Mouse (Mus musculus) forebrain, embryonic 11.5 days (tissue): Measurements from ENCODE around the gene Tlr4. TPM values are rescaled to one million over a fixed set of nuclear protein-coding genes. Genes with fewer than 3 reads are reported as not detected.

Experiments
- ATAC-seq: fragments of 200-750 bp; cut with Nextera tagmentation; replicated peaks from 2 replicates; pipeline ENCODE4 v1.8.0; 2017; ENCODE audit warnings: moderate TSS enrichment; ENCODE audit not compliant: low FRiP score
- DNase-seq: peaks from one replicate; pipeline ENCODE4 v3.0.0-alpha.2; 2017; ENCODE audit warnings: low spot score
- H3K27ac ChIP-seq: fragments of 300-500 bp; sonication (generic); 2 replicates; pipeline ENCODE4 v1.5.1; 2014; ENCODE audit warnings: low read depth, low read length
- H3K27me3 ChIP-seq: fragments of 300-500 bp; sonication (generic); 2 replicates; pipeline ENCODE4 v1.6.1; 2014; ENCODE audit warnings: mild to moderate bottlenecking, low read length, mixed read lengths; ENCODE audit not compliant: control insufficient read depth, insufficient read depth
- H3K36me3 ChIP-seq: fragments of 300-500 bp; sonication (generic); 2 replicates; pipeline ENCODE4 v1.6.1; 2014; ENCODE audit warnings: mild to moderate bottlenecking, low read length, moderate library complexity, mixed read lengths; ENCODE audit not compliant: control insufficient read depth, insufficient read depth
- H3K4me1 ChIP-seq: fragments of 300-500 bp; sonication (generic); replicated peaks from 2 replicates; pipeline ENCODE4 v1.6.1; 2014; ENCODE audit warnings: low read length, mixed read lengths; ENCODE audit not compliant: control insufficient read depth, insufficient read depth
- H3K4me2 ChIP-seq: fragments of 300-500 bp; sonication (generic); 2 replicates; pipeline ENCODE4 v1.6.1; 2014; ENCODE audit warnings: low read depth, mild to moderate bottlenecking, low read length, moderate library complexity, mixed read lengths; ENCODE audit not compliant: severe bottlenecking
- H3K4me3 ChIP-seq: fragments of 300-500 bp; sonication (generic); 2 replicates; pipeline ENCODE4 v1.5.1; 2014; ENCODE audit warnings: low read depth, low read length
- H3K9ac ChIP-seq: fragments of 300-500 bp; sonication (generic); 2 replicates; pipeline ENCODE4 v1.6.1; 2014; ENCODE audit warnings: low read length
- H3K9me3 ChIP-seq: fragments of 300-500 bp; sonication (generic); 2 replicates; pipeline ENCODE4 v1.6.1; 2016; ENCODE audit warnings: low read length, mixed read lengths; ENCODE audit not compliant: control insufficient read depth
- WGBS: fragments of 180-500 bp; shearing (Covaris S2); extraction: QIAGEN DNeasy Blood & Tissue Kit; methylation state at CpG from one replicate; pipeline ENCODE4 v1.1.7; 2014; 5-methylcytosine and 5-hydroxymethylcytosine counted together
- polyA plus RNA-seq: library from polyadenylated mRNA; unstranded; fragments of >200 nt; fragmentation: Nextera tagmentation; extraction: Ambion mirVana; gene quantifications from 2 replicates; pipeline ENCODE4 v1.2.1, GENCODE M21; 2014

Gene Tlr4
- polyA plus RNA-seq, 1 experiment from 2014 or later = 1.0 TPM

DNA sequence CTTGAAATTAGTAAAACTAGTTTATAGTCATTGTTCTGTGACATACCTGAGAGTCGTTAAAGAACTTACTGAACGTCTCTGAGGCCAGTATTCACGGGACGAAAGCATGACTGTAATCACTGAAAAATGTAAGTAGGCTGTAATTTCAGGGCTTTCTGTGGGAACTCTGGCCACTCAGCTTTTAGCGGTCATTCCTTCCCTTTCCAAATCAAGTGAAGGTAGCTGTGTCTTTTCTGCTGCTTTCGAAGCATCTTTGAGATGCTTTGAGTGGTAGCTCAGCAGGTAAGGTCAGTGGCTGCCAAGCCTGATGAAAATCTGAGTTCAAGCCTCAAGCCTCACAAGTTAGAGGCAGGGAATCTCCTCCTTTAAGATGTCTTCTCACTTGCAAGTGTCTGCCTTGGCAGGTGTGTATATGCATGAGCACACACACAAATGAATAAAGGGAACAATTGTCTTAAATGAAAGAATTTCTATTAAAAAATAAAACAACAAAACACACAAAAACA lies 832 bp downstream of the Tlr4 start:
- Histone ChIP-seq H3K9ac (no peak overlapping the region), H3K36me3 (no peaks in the 10 kb centered on the region), H3K9me3 (no peaks in the 10 kb centered on the region), H3K4me1 (no peaks in the 10 kb centered on the region), H3K4me3 (no peak overlapping the region), H3K4me2 (no peak overlapping the region), H3K27me3 (no peaks in the 10 kb centered on the region), H3K27ac (no peak overlapping the region)
- no peak for DNase-seq
- ATAC-seq = no peak
- 72% methylated on average over 6 of the region's 6 CpGs for WGBS

DNA sequence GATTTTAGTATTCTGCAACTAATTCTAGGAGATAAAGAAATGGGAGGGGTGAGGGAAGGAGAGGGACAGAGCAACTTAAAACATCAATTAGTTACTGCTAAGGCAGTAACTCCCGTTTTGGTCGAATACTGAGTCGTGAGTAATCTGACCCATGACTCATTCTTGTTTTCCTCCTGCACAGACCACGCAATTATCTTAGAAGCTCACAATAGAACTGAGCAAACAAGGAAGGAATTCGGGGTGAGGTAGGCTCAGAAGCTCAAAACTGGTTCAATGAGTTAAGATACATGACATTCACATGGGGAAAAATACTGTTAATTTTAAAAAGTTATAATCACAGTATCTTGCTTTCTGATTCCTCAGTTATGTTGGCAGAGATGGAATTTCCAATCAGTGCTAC lies 1.3 kb downstream of the Tlr4 start:
- DNase-seq = no peak
- Histone ChIP-seq H3K9me3 (no peaks in the 10 kb centered on the region), H3K9ac (no peak overlapping the region), H3K4me2 (no peak overlapping the region), H3K27me3 (no peaks in the 10 kb centered on the region), H3K36me3 (no peaks in the 10 kb centered on the region), H3K27ac (no peak overlapping the region), H3K4me1 (no peaks in the 10 kb centered on the region), H3K4me3 (no peak overlapping the region)
- WGBS = 31% methylated on average over 5 of the region's 5 CpGs
- no peak for ATAC-seq

DNA sequence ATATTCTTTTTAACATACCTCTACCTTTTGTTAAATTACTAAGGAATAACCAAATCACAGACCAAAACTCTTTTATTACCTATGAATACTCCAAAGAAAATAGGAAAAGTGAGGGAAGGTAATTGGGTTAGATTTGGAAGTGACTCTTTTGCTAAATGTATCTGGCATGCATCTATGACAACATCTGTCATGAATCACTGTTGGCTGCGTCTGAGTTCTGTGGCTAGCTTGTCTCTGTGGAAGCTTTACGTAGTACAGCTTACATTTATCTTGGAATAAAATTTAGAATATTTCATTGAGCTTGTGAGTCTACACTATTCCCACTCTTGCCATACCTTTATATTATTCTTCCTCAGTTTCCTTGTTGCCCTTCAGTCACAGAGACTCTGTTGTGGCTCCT lies 10.7 kb downstream of the Tlr4 start:
- H3K27ac ChIP-seq = no peak overlapping the region
- H3K27me3 ChIP-seq = no peaks in the 10 kb centered on the region
- no peak overlapping the region for H3K4me3 ChIP-seq
- no peaks in the 10 kb centered on the region for H3K9me3 ChIP-seq
- no peaks in the 10 kb centered on the region for H3K36me3 ChIP-seq
- WGBS = 85% methylated on average over 2 of the region's 2 CpGs
- H3K4me2 ChIP-seq = no peak overlapping the region
- no peak for ATAC-seq
- H3K4me1 ChIP-seq = no peaks in the 10 kb centered on the region
- DNase-seq = no peak
- no peak overlapping the region for H3K9ac ChIP-seq

DNA sequence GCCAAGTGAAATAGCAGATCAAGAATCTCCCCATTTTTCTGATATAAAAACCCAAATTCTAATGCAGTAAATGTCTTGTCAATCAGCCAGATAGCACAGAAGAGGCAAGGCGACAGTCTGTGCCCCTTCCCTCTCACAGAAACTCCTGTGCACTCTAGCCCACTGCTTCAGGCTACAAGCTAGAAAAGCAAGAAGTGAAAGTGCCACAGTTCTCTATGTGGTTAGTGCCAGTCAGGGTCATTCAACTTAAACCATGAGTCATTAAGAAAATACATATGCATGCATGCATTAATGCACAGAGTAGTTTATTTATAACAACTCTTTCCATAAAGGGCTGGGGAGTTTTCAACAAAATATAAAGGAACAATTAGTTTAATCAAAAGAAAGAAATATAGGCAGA lies 15.9 kb downstream of the Tlr4 start:
- H3K9ac ChIP-seq = no peak overlapping the region
- H3K36me3 ChIP-seq = no peaks in the 10 kb centered on the region
- no peak for ATAC-seq
- no peaks in the 10 kb centered on the region for H3K4me1 ChIP-seq
- no peak overlapping the region for H3K4me2 ChIP-seq
- DNase-seq = no peak
- no peaks in the 10 kb centered on the region for H3K27me3 ChIP-seq
- H3K4me3 ChIP-seq = no peak overlapping the region
- H3K9me3 ChIP-seq = no peaks in the 10 kb centered on the region
- no peak overlapping the region for H3K27ac ChIP-seq
- WGBS = 69% methylated on average over 1 of the region's 1 CpGs

DNA sequence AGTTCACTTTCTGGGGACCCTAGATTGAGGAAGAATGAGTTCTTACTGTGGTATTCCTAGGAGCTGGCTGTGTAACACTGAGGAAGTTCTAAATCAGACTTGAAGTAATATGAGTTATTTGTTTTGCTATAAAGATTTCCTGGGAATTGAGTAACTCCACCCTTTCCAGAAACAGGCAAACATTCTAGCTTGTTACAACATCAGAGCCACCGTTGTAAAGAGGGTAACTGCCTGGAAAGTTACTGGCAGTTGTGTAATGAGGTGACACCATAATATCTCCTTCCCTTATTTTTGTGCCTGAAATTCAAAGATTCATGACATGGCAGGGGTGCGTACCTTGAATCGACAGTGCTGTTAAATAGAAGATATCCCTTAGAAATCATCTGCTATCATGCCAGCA lies 24.6 kb downstream of the Tlr4 start:
- Histone ChIP-seq H3K4me3 (no peak overlapping the region), H3K4me1 (no peaks in the 10 kb centered on the region), H3K4me2 (no peak overlapping the region), H3K27me3 (no peaks in the 10 kb centered on the region), H3K36me3 (no peaks in the 10 kb centered on the region), H3K9me3 (no peaks in the 10 kb centered on the region), H3K27ac (no peak overlapping the region), H3K9ac (no peak overlapping the region)
- DNase-seq (no peak), ATAC-seq (no peak)
- WGBS = 96% methylated on average over 3 of the region's 3 CpGs

DNA sequence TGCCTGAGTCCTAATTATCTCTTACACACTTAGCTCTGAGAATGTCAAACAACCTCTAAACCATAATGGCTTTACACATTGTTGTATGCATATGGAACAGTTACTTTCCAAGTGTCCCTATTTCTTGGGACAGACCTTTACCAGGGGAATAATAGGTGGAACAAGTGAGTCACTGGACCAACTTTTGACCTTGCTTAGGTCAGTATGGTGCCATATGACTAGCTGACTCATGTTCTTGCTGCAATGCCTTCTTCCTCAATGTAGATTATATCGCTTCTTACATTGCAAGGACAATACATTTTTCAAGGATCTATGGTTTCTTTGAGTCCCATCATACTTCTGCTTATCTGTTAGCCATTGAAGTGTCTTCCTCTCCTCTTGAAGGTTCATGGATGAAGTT lies 29.6 kb downstream of the Tlr4 start:
- H3K4me1 ChIP-seq = no peaks in the 10 kb centered on the region
- 97% methylated on average over 1 of the region's 1 CpGs for WGBS
- ATAC-seq = no peak
- no peak overlapping the region for H3K4me3 ChIP-seq
- H3K9ac ChIP-seq = no peak overlapping the region
- no peak for DNase-seq
- no peaks in the 10 kb centered on the region for H3K9me3 ChIP-seq
- no peaks in the 10 kb centered on the region for H3K36me3 ChIP-seq
- H3K27ac ChIP-seq = no peak overlapping the region
- H3K4me2 ChIP-seq = no peak overlapping the region
- H3K27me3 ChIP-seq = no peaks in the 10 kb centered on the region

DNA sequence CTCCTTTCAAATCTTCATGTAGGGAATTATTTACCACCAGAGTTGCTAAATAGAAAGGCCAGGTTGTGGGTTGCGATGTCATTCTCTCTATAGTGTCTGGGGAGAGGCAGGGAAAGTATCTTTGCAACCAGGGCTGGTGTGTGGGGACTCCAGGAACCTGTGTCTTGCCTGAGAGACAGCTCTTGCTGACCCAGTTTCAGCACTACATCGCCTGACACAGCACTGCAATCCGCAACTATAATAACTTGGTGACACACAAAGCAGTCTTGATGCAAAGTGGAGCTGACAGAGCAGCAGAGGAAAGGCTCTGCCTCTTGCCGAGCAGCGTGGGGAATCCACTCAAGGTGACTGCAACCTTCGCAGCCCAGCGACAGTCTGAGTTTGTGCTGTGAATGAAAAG lies 42.5 kb downstream of the Tlr4 start:
- no peaks in the 10 kb centered on the region for H3K27me3 ChIP-seq
- H3K9ac ChIP-seq = no peak overlapping the region
- H3K4me3 ChIP-seq = no peak overlapping the region
- 63% methylated on average over 7 of the region's 7 CpGs for WGBS
- no peak overlapping the region for H3K27ac ChIP-seq
- ATAC-seq = no peak
- no peak for DNase-seq
- no peaks in the 10 kb centered on the region for H3K4me1 ChIP-seq
- H3K9me3 ChIP-seq = no peaks in the 10 kb centered on the region
- no peaks in the 10 kb centered on the region for H3K36me3 ChIP-seq
- no peak overlapping the region for H3K4me2 ChIP-seq

DNA sequence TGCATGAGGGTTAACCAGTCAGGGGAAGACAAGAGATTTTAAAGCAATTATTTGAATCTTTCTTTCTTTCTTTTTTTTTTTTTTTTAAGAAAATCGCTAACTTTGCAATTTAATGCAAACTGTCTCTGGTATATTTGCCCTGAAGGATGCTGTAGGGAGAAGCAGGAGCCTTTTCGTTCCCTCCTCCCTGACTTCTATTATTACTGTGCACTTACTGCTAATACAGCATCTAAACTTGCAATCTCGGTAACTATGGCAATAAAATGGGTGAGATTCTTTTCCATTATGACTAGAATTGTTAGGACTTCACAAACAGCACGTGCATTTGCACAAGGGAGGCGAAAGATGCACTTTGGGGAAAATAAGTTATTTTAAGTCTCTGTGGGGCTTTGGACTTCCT lies 44.6 kb downstream of the Tlr4 start:
- Histone ChIP-seq H3K27ac (no peak overlapping the region), H3K36me3 (no peaks in the 10 kb centered on the region), H3K9me3 (no peaks in the 10 kb centered on the region), H3K4me1 (no peaks in the 10 kb centered on the region), H3K9ac (no peak overlapping the region), H3K4me3 (no peak overlapping the region), H3K27me3 (no peaks in the 10 kb centered on the region), H3K4me2 (no peak overlapping the region)
- ATAC-seq (no peak), DNase-seq (no peak)
- 89% methylated on average over 5 of the region's 5 CpGs for WGBS

DNA sequence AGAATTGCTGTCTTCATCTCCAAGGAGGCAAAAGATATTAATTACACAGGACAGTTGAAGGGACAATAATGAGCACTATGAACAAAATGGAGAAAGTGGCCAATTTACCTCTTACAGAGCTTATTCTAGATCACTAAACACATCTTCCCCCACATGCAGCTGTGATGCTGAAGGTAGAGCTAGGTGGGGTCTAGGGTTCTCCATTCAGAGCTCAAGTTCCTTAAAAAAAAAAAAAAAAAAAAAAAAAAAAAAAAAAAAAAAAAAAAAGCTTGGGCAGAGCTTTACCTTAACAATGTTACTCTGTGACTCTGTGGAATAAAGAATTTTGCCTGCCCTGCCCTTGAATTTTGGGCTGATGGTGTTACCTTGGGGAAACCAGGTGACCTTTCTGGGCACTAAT lies 46.0 kb downstream of the Tlr4 start:
- no peaks in the 10 kb centered on the region for H3K27me3 ChIP-seq
- H3K27ac ChIP-seq = no peak overlapping the region
- DNase-seq (no peak), ATAC-seq (no peak)
- no peak overlapping the region for H3K9ac ChIP-seq
- no peaks in the 10 kb centered on the region for H3K9me3 ChIP-seq
- H3K36me3 ChIP-seq = no peaks in the 10 kb centered on the region
- no peak overlapping the region for H3K4me3 ChIP-seq
- H3K4me2 ChIP-seq = no peak overlapping the region
- no peaks in the 10 kb centered on the region for H3K4me1 ChIP-seq
